26 mouse cellular contexts compared by ENCODE assay signal in genomic region chr17:32068381-32068780, GRCm38 (mm10). TPM values are rescaled to one million over a fixed set of nuclear protein-coding genes. Genes with fewer than 3 reads are reported as not detected.
DNase-seq lines count a peak whose midpoint lies in the region; ATAC-seq lines count a peak whose summit lies in the region.
"Had no signal": no experiment of that assay in that cellular context is flagged by ENCODE, and none has a peak within 500 bp of the region (broad histone marks: within the 10 kb centered on the region; RNA-seq: fewer than 3 reads in every experiment).

No protein-coding gene starts in this region.

- no peaks in the 10 kb centered on the region for H3K27me3 ChIP-seq in midbrain, embryonic 11.5 days (ENCODE audit: control insufficient read depth, insufficient read depth, low read length)
- H3K27me3 ChIP-seq in midbrain, embryonic 16.5 days (ENCODE audit: control insufficient read depth, insufficient read depth, low read depth, low read length), result no peaks in the 10 kb centered on the region
- H3K27me3 ChIP-seq: embryonic facial prominence, embryonic 12.5 days; embryonic facial prominence, embryonic 15.5 days; heart, embryonic 12.5 days; heart, embryonic 15.5 days had no signal

- no peak overlapping the region for H3K9ac ChIP-seq in midbrain, embryonic 11.5 days (ENCODE audit: low read length)
- H3K9ac ChIP-seq in midbrain, embryonic 16.5 days (ENCODE audit: low read depth, low read length), result no peak overlapping the region
- H3K9ac ChIP-seq: embryonic facial prominence, embryonic 12.5 days; embryonic facial prominence, embryonic 15.5 days; forebrain, postnatal 0 days; heart, embryonic 12.5 days; heart, embryonic 15.5 days; hindbrain, embryonic 14.5 days had no signal

- no peak for ATAC-seq in midbrain, embryonic 11.5 days (ENCODE audit: low FRiP score)
- no peak for ATAC-seq in midbrain, embryonic 16.5 days
- ATAC-seq: activated CD4-positive, CD25-positive, alpha-beta regulatory T cell, adult 4 months; forebrain, embryonic 14.5 days; forebrain, postnatal 0 days; hindbrain, postnatal 0 days; intestine, embryonic 16.5 days had no signal

- DNase-seq in midbrain, embryonic 11.5 days (ENCODE audit: low spot score, missing footprints), result peak; percentile 33
- peak; percentile 59 for DNase-seq in adrenal gland, adult 8-10 months
- peak; percentile 42 for DNase-seq in adrenal gland, postnatal 25 days
- DNase-seq in kidney, adult 9 months, result no peak
- no peak for DNase-seq in spleen, postnatal 36 days (ENCODE audit: low spot score in 2 of 2)
- DNase-seq: cerebellum, adult 11 months; cerebellum, adult 2 months; cerebellum, adult 9-11 months; cerebellum, postnatal 25 days; forebrain, postnatal 0 days; gastrocnemius, adult 2 months; gastrocnemius, postnatal 14 days; heart, adult 18-20 months; heart, postnatal 10 days; heart, postnatal 4 days had no signal

- H3K36me3 ChIP-seq in midbrain, embryonic 11.5 days (ENCODE audit: control insufficient read depth, insufficient read depth, low read length), result no peaks in the 10 kb centered on the region
- H3K36me3 ChIP-seq in midbrain, embryonic 16.5 days (ENCODE audit: control insufficient read depth, insufficient read depth, low read length), result no peaks in the 10 kb centered on the region
- H3K36me3 ChIP-seq: embryonic facial prominence, embryonic 12.5 days; embryonic facial prominence, embryonic 15.5 days; heart, embryonic 12.5 days; heart, embryonic 15.5 days had no signal

- no peaks in the 10 kb centered on the region for H3K9me3 ChIP-seq in midbrain, embryonic 11.5 days (ENCODE audit: control insufficient read depth, low read length)
- H3K9me3 ChIP-seq in midbrain, embryonic 16.5 days (replicated peaks; ENCODE audit: control insufficient read depth, low read length, poor library complexity, severe bottlenecking), result 0 out of 2 replicates have a peak, but pooled peaks cover 2% of the 10 kb centered on the region
- H3K9me3 ChIP-seq: embryonic facial prominence, embryonic 15.5 days; heart, embryonic 15.5 days had no signal

- 92% methylated on average over 11 of the region's 11 CpGs for WGBS in midbrain, embryonic 11.5 days
- 88% methylated on average over 11 of the region's 11 CpGs for WGBS in midbrain, embryonic 16.5 days

- H3K4me3 ChIP-seq in midbrain, embryonic 11.5 days (ENCODE audit: low read depth, low read length), result no peak overlapping the region
- no peak overlapping the region for H3K4me3 ChIP-seq in midbrain, embryonic 16.5 days (ENCODE audit: low read depth, low read length)
- H3K4me3 ChIP-seq: embryonic facial prominence, embryonic 12.5 days; embryonic facial prominence, embryonic 15.5 days; gastrocnemius, adult 2 months; heart, embryonic 12.5 days; heart, embryonic 15.5 days had no signal

- H3K4me1 ChIP-seq in midbrain, embryonic 11.5 days (ENCODE audit: control insufficient read depth, insufficient read depth, low read length), result no peaks in the 10 kb centered on the region
- H3K4me1 ChIP-seq in midbrain, embryonic 16.5 days (ENCODE audit: control insufficient read depth, insufficient read depth, low read length), result no peaks in the 10 kb centered on the region
- H3K4me1 ChIP-seq: embryonic facial prominence, embryonic 12.5 days; embryonic facial prominence, embryonic 15.5 days had no signal

- no peak overlapping the region for H3K4me2 ChIP-seq in midbrain, embryonic 11.5 days
- no peak overlapping the region for H3K4me2 ChIP-seq in midbrain, embryonic 16.5 days (ENCODE audit: low read length)
- H3K4me2 ChIP-seq: embryonic facial prominence, embryonic 12.5 days; embryonic facial prominence, embryonic 15.5 days; heart, embryonic 12.5 days; heart, embryonic 15.5 days; hindbrain, embryonic 14.5 days had no signal

- H3K27ac ChIP-seq in midbrain, embryonic 11.5 days (ENCODE audit: low read depth, low read length), result no peak overlapping the region
- H3K27ac ChIP-seq in midbrain, embryonic 16.5 days (ENCODE audit: low read length), result no peak overlapping the region
- H3K27ac ChIP-seq: embryonic facial prominence, embryonic 12.5 days; embryonic facial prominence, embryonic 15.5 days; gastrocnemius, adult 2 months; heart, embryonic 15.5 days; hindbrain, embryonic 14.5 days; hindbrain, postnatal 0 days had no signal

RNA-seq across cellular contexts. Expression of gene Hsf2bp, which starts 32.2 kb away (rescaled TPM):
- polyA plus RNA-seq in midbrain, embryonic 11.5 days (2014; fragmentation: Nextera tagmentation; extraction: Ambion mirVana), result 0.57 and 0.60 TPM in 2 replicates
- polyA plus RNA-seq in midbrain, embryonic 16.5 days (2015; fragmentation: Nextera tagmentation; extraction: Ambion mirVana), result 0.65 and 0.76 TPM in 2 replicates
- 1 to 10 TPM; 1.1 to 2.2 (median 1.4) TPM for total RNA-seq in adrenal gland, adult 8-10 months (2022)
- total RNA-seq in adrenal gland, postnatal 25 days (2021), result 0.76 and 1.2 TPM in 2 replicates
- total RNA-seq: common myeloid progenitor, adult 5-6 weeks had no signal

RNA-seq across cellular contexts. Expression of gene Rrp1b, which starts 32.5 kb away (rescaled TPM):
- polyA plus RNA-seq in midbrain, embryonic 11.5 days (2014; fragmentation: Nextera tagmentation; extraction: Ambion mirVana), result 49.4 and 51.2 TPM in 2 replicates
- 42.5 and 44.9 TPM in 2 replicates for polyA plus RNA-seq in midbrain, embryonic 16.5 days (2015; fragmentation: Nextera tagmentation; extraction: Ambion mirVana)
- 10 to 100 TPM; 17.5 to 46.9 (median 36.8) TPM for total RNA-seq in adrenal gland, adult 8-10 months (2022)
- total RNA-seq in adrenal gland, postnatal 25 days (2021), result 27.5 and 29.5 TPM in 2 replicates

Comparison
In these comparisons a context has a peak if more than half of its experiments do, and no peak if none do; other contexts are left out.
1. DNase-seq: peak in midbrain, embryonic 11.5 days (single experiment), adrenal gland, adult 8-10 months (single experiment) and adrenal gland, postnatal 25 days (single experiment); none in kidney, adult 9 months (single experiment) and spleen, postnatal 36 days (0 of 2).